13 mouse cellular contexts compared by ENCODE assay signal in the genomic region with DNA sequence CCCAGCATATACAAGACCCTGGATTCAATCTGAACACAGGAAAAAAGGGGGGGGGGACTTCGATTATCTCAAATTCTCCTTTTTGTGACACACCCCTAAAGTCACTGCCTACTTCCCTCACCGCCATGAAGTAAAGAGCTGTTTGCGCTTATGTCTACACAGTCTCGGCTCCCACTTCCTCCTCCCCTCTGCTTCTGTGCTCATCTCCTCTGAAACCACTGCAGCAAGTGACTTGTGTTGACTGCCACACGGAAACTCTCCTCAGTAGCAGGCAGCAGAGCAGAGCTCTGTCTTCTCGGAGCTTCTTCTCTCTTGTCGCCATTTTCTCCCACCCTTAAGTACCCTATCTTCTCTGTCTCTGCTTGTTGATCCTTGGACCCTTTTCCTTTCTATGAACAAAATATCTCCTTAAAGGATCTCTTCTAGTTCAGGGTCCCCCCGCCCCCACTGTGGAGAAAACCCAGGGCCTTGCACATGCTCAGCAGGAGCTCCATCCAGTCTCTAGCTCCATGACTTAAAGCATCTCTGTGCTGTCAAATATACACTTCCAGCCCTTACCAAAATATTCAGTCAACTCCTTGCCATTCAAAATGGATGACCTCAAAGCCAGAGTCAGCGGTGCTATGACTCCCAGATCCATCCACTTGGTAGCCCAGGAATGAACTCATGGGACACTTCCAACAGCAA. TPM values are rescaled to one million over a fixed set of nuclear protein-coding genes. Genes with fewer than 3 reads are reported as not detected.
DNase-seq lines count a peak whose midpoint lies in the region; ATAC-seq and TF ChIP-seq lines count a peak whose summit lies in the region.
"Had no signal": no experiment of that assay in that cellular context is flagged by ENCODE, and none has a peak within 500 bp of the region (broad histone marks: within the 10 kb centered on the region; RNA-seq: fewer than 3 reads in every experiment).

No protein-coding gene starts in this region.

- no peaks in the 10 kb centered on the region for H3K9me3 ChIP-seq in midbrain, embryonic 15.5 days

- no peaks in the 10 kb centered on the region for H3K36me3 ChIP-seq in midbrain, embryonic 15.5 days (replicated peaks)

- H3K4me3 ChIP-seq in cerebellum, adult 2 months (replicated peaks; ENCODE audit: insufficient read depth, low read depth, low read length) = no peak overlapping the region
- no peak overlapping the region for H3K4me3 ChIP-seq in midbrain, embryonic 15.5 days
- H3K4me3 ChIP-seq: erythroblast, embryonic 14.5 days had no signal

- WGBS in cerebellum, adult 2 months = 89% methylated on average over 9 of the region's 9 CpGs
- 85% methylated on average over 9 of the region's 9 CpGs for WGBS in midbrain, embryonic 15.5 days

- H3K27ac ChIP-seq in cerebellum, adult 2 months (ENCODE audit: insufficient read depth, low read length) = no peak overlapping the region
- no peak overlapping the region for H3K27ac ChIP-seq in midbrain, embryonic 15.5 days
- H3K27ac ChIP-seq: stomach, postnatal 0 days had no signal

- no peak for TF ChIP-seq POLR2A in cerebellum, adult 2 months (IDR thresholded peaks at IDR 0.05; ENCODE audit: borderline replicate concordance, insufficient read depth, low read length)

- H3K9ac ChIP-seq in midbrain, embryonic 15.5 days = no peak overlapping the region

- no peak overlapping the region for H3K4me2 ChIP-seq in midbrain, embryonic 15.5 days

- ATAC-seq in granulocyte monocyte progenitor cell, adult 5-6 weeks (replicated peaks; ENCODE audit: poor library complexity, severe bottlenecking) = peak; percentile 99
- ATAC-seq in midbrain, embryonic 15.5 days (replicated peaks) = no peak

- peak; percentile 52 for DNase-seq in 416B (ENCODE audit: low read depth)
- peak; percentile 75 for DNase-seq in CD4-positive, CD25-positive, alpha-beta regulatory T cell, adult 2 months (ENCODE audit: low read depth, low spot score)
- DNase-seq in naive thymus-derived CD4-positive, alpha-beta T cell, adult 2 months (ENCODE audit: low read depth) = peak; percentile 79
- DNase-seq in gastrocnemius, postnatal 10 days = no peak
- DNase-seq in adrenal gland, postnatal 36 days = no peak
- DNase-seq in cerebellum, adult 2 months = no peak
- DNase-seq: gastrocnemius, postnatal 14 days; kidney, adult 8-10 months had no signal

- H3K4me1 ChIP-seq in cerebellum, adult 2 months (ENCODE audit: control insufficient read depth, insufficient read depth, low read length) = peaks cover 8% of the 10 kb centered on the region
- no peaks in the 10 kb centered on the region for H3K4me1 ChIP-seq in midbrain, embryonic 15.5 days

- no peaks in the 10 kb centered on the region for H3K27me3 ChIP-seq in cerebellum, adult 2 months (ENCODE audit: control insufficient read depth, insufficient read depth, low read length)
- H3K27me3 ChIP-seq in midbrain, embryonic 15.5 days (replicated peaks) = no peaks in the 10 kb centered on the region

- no peak for TF ChIP-seq CTCF in cerebellum, adult 2 months (IDR thresholded peaks at IDR 0.05; ENCODE audit: borderline replicate concordance, insufficient read depth, low read depth, low read length)

RNA-seq across cellular contexts. Expression of a gene that starts 6.7 kb away (rescaled TPM):
- 117 and 157 TPM in 2 replicates for total RNA-seq in granulocyte monocyte progenitor cell, adult 5-6 weeks (2014; fragmentation: Nextera tagmentation)
- total RNA-seq in granulocyte monocyte progenitor cell, adult 5-6 weeks (2017) = 77.7 and 84.8 TPM in 2 replicates
- total RNA-seq in gastrocnemius, postnatal 10 days (2021) = 100 to 1,000 TPM; 134 to 239 TPM
- total RNA-seq in adrenal gland, postnatal 36 days (2021) = 10 to 100 TPM; 21.7 to 32.9 TPM
- 27.5 and 32.9 TPM in 2 replicates for polyA plus RNA-seq in cerebellum, adult 2 months (2012; rRNA removed)
- polyA plus RNA-seq in midbrain, embryonic 15.5 days (2015; fragmentation: Nextera tagmentation; extraction: Ambion mirVana) = 29.8 and 42.7 TPM in 2 replicates

RNA-seq across cellular contexts. Expression of a gene that starts 10.2 kb away (rescaled TPM):
- total RNA-seq in granulocyte monocyte progenitor cell, adult 5-6 weeks (2014; fragmentation: Nextera tagmentation) = not detected in 2 replicates
- total RNA-seq in granulocyte monocyte progenitor cell, adult 5-6 weeks (2017) = not detected in 2 replicates
- under 1 TPM in 1 of 2 experiments, not detected in 1; 0.56 TPM for total RNA-seq in gastrocnemius, postnatal 10 days (2021)
- under 1 TPM in 1 of 2 experiments, not detected in 1; 0.46 TPM for total RNA-seq in adrenal gland, postnatal 36 days (2021)
- polyA plus RNA-seq in cerebellum, adult 2 months (2012; rRNA removed) = 0.13 and 0.15 TPM in 2 replicates
- polyA plus RNA-seq in midbrain, embryonic 15.5 days (2015; fragmentation: Nextera tagmentation; extraction: Ambion mirVana) = 0.37 TPM in 1 of 2 replicates, not detected in the other
- total RNA-seq: gastrocnemius, postnatal 14 days had no signal
- polyA plus RNA-seq: heart, postnatal 0 days had no signal

RNA-seq across cellular contexts. Expression of a gene that starts 25.4 kb away (rescaled TPM):
- total RNA-seq in granulocyte monocyte progenitor cell, adult 5-6 weeks (2014; fragmentation: Nextera tagmentation) = 10.2 and 15.6 TPM in 2 replicates
- total RNA-seq in granulocyte monocyte progenitor cell, adult 5-6 weeks (2017) = 4.4 and 5.1 TPM in 2 replicates
- total RNA-seq in gastrocnemius, postnatal 10 days (2021) = 1 to 10 TPM; 7.2 to 7.9 TPM
- total RNA-seq in adrenal gland, postnatal 36 days (2021) = 10 to 100 TPM; 12.0 to 18.2 TPM
- polyA plus RNA-seq in cerebellum, adult 2 months (2012; rRNA removed) = 15.1 and 15.3 TPM in 2 replicates
- polyA plus RNA-seq in midbrain, embryonic 15.5 days (2015; fragmentation: Nextera tagmentation; extraction: Ambion mirVana) = 8.4 and 8.7 TPM in 2 replicates

RNA-seq across cellular contexts. Expression of a gene that starts 32.4 kb away (rescaled TPM):
- total RNA-seq in granulocyte monocyte progenitor cell, adult 5-6 weeks (2014; fragmentation: Nextera tagmentation) = 12.1 and 30.0 TPM in 2 replicates
- 14.1 and 23.2 TPM in 2 replicates for total RNA-seq in granulocyte monocyte progenitor cell, adult 5-6 weeks (2017)
- 10 to 100 TPM; 13.5 to 14.9 TPM for total RNA-seq in gastrocnemius, postnatal 10 days (2021)
- 10 to 100 TPM; 10.1 to 14.3 TPM for total RNA-seq in adrenal gland, postnatal 36 days (2021)
- polyA plus RNA-seq in cerebellum, adult 2 months (2012; rRNA removed) = 0.56 and 0.70 TPM in 2 replicates
- 2.2 and 2.8 TPM in 2 replicates for polyA plus RNA-seq in midbrain, embryonic 15.5 days (2015; fragmentation: Nextera tagmentation; extraction: Ambion mirVana)

RNA-seq across cellular contexts. Expression of a gene that starts 57.5 kb away (rescaled TPM):
- 154 and 174 TPM in 2 replicates for total RNA-seq in granulocyte monocyte progenitor cell, adult 5-6 weeks (2014; fragmentation: Nextera tagmentation)
- total RNA-seq in granulocyte monocyte progenitor cell, adult 5-6 weeks (2017) = 115 and 127 TPM in 2 replicates
- total RNA-seq in gastrocnemius, postnatal 10 days (2021) = 10 to 100 TPM; 77.6 to 83.7 TPM
- 100 to 1,000 TPM; 146 to 161 TPM for total RNA-seq in adrenal gland, postnatal 36 days (2021)
- polyA plus RNA-seq in cerebellum, adult 2 months (2012; rRNA removed) = 110 and 123 TPM in 2 replicates
- 54.8 and 56.4 TPM in 2 replicates for polyA plus RNA-seq in midbrain, embryonic 15.5 days (2015; fragmentation: Nextera tagmentation; extraction: Ambion mirVana)

Comparison
In these comparisons a context has a peak if more than half of its experiments do, and no peak if none do; other contexts are left out.
1. DNase-seq: peak in 416B (single experiment), CD4-positive, CD25-positive, alpha-beta regulatory T cell, adult 2 months (single experiment) and naive thymus-derived CD4-positive, alpha-beta T cell, adult 2 months (single experiment); none in gastrocnemius, postnatal 10 days (single experiment), adrenal gland, postnatal 36 days (0 of 2) and cerebellum, adult 2 months (0 of 2).